Mouse (Mus musculus) stomach, embryonic 15.5 days (tissue): ENCODE results near the gene Sipa1l3. TPM values are rescaled to one million over a fixed set of nuclear protein-coding genes. Genes with fewer than 3 reads are reported as not detected.

Experiments
- ATAC-seq: fragments of 200-750 bp; cut with Nextera tagmentation; 2 replicates; pipeline ENCODE4 v1.8.0; 2017; ENCODE audit warnings: low read depth, moderate number of reproducible peaks, moderate TSS enrichment; ENCODE audit not compliant: insufficient read depth, low FRiP score
- H3K27ac ChIP-seq: fragments of 300-500 bp; sonication (generic); 2 replicates; pipeline ENCODE4 v1.5.1; 2015; ENCODE audit warnings: mild to moderate bottlenecking, inconsistent platforms
- H3K27me3 ChIP-seq: fragments of 300-500 bp; sonication (generic); replicated peaks from 2 replicates; pipeline ENCODE4 v1.6.1; 2015; ENCODE audit warnings: inconsistent platforms
- H3K36me3 ChIP-seq: fragments of 300-500 bp; sonication (generic); 2 replicates; pipeline ENCODE4 v1.6.1; 2015; ENCODE audit warnings: inconsistent platforms
- H3K4me1 ChIP-seq: fragments of 300-500 bp; sonication (generic); 2 replicates; pipeline ENCODE4 v1.6.1; 2015; ENCODE audit warnings: inconsistent platforms
- H3K4me2 ChIP-seq: fragments of 300-500 bp; sonication (generic); 2 replicates; pipeline ENCODE4 v1.6.1; 2015; ENCODE audit warnings: mild to moderate bottlenecking, inconsistent platforms
- H3K4me3 ChIP-seq: fragments of 300-500 bp; sonication (generic); replicated peaks from 2 replicates; pipeline ENCODE4 v1.5.1; 2015; ENCODE audit warnings: inconsistent platforms
- H3K9ac ChIP-seq: fragments of 300-500 bp; sonication (generic); 2 replicates; pipeline ENCODE4 v1.6.1; 2015; ENCODE audit warnings: inconsistent platforms
- H3K9me3 ChIP-seq: fragments of 300-500 bp; sonication (generic); 2 replicates; pipeline ENCODE4 v1.6.1; 2016; ENCODE audit warnings: inconsistent platforms
- WGBS: fragments of 180-500 bp; shearing (Covaris S2); methylation state at CpG from one replicate; pipeline ENCODE4 v1.1.7; 2015; 5-methylcytosine and 5-hydroxymethylcytosine counted together
- polyA plus RNA-seq: library from polyadenylated mRNA; unstranded; fragments of >200 nt; fragmentation: Nextera tagmentation; extraction: Ambion mirVana; gene quantifications from 2 replicates; pipeline ENCODE4 v1.2.1, GENCODE M21; 2015

Gene Sipa1l3
- polyA plus RNA-seq, 1 experiment from 2014 or later = 22.0 TPM

DNA sequence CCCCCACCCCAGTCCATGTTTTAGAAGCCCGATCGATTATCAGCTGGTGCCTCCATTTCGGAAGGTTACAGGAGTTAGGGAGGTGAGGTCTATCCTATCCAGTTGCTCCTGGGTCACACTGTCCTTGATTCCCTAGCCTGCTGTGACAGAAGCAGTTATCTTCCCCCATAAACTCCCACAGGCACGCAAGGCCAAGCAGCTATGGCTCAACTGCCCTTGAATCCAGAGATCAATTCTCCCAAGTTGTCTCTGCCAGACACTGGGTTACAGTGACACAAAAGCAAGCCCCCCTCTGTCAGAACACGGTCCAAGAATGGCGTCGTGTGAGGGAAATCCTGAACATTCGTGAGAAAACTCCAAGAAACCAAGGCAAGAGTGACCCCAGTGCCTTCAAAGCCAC lies 163.0 kb downstream of the Sipa1l3 start:
- ATAC-seq = no peak
- no peak overlapping the region for H3K4me3 ChIP-seq
- H3K9me3 ChIP-seq = no peaks in the 10 kb centered on the region
- H3K4me2 ChIP-seq = no peak overlapping the region
- H3K36me3 ChIP-seq = peaks cover 24% of the 10 kb centered on the region
- 88% methylated on average over 8 of the region's 8 CpGs for WGBS
- H3K9ac ChIP-seq = no peak overlapping the region
- H3K4me1 ChIP-seq = no peaks in the 10 kb centered on the region
- no peaks in the 10 kb centered on the region for H3K27me3 ChIP-seq
- no peak overlapping the region for H3K27ac ChIP-seq

DNA sequence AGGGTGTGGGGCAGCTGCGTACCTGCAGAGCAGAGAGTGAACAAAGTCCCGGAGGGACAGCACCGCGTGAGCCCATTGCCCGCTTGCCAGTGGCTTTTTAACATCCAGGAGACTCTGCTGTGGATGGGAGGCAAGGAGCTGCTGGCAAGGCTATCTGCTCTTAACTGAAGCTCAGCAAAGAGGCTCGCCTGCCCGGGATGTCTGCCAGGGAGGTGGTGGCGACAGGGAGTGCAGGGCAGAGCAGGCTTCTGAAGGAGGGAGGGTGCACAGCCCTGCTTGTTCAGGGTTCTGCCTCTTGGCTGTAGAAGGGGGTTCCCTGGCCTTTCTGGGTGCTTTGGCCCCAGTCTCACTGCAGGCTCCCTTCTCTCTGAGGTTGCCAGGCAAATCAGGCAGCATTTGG lies 164.3 kb downstream of the Sipa1l3 start:
- no peak overlapping the region for H3K4me2 ChIP-seq
- no peaks in the 10 kb centered on the region for H3K4me1 ChIP-seq
- no peak overlapping the region for H3K9ac ChIP-seq
- WGBS = 86% methylated on average over 8 of the region's 8 CpGs
- H3K36me3 ChIP-seq = peaks cover 36% of the 10 kb centered on the region
- no peak overlapping the region for H3K27ac ChIP-seq
- H3K9me3 ChIP-seq = no peaks in the 10 kb centered on the region
- no peaks in the 10 kb centered on the region for H3K27me3 ChIP-seq
- no peak overlapping the region for H3K4me3 ChIP-seq
- no peak for ATAC-seq

DNA sequence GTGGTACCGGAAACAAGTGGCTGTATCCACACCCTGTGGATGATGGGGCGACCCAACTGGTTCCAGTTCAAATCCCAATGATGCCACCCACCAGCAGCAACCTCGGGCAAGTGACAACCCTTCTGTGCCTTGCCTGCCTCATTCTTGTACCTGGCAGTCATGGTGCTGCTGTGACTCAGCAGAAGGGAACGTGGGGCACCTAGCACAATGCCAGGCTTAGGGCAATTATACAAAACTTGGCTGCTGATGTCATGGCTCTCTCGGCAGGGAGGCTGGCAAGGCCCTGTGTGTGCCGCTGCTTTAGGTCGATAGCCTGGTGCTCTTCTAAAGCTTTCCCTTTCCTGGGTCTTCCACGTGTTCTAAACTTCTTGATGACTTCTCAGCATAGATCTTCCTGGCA lies 166.2 kb downstream of the Sipa1l3 start:
- no peak for ATAC-seq
- Histone ChIP-seq H3K9ac (no peak overlapping the region), H3K4me1 (no peaks in the 10 kb centered on the region), H3K4me3 (no peak overlapping the region), H3K4me2 (no peak overlapping the region), H3K36me3 (peaks cover 44% of the 10 kb centered on the region), H3K9me3 (no peaks in the 10 kb centered on the region), H3K27me3 (no peaks in the 10 kb centered on the region), H3K27ac (no peak overlapping the region)
- WGBS = 91% methylated on average over 8 of the region's 8 CpGs

DNA sequence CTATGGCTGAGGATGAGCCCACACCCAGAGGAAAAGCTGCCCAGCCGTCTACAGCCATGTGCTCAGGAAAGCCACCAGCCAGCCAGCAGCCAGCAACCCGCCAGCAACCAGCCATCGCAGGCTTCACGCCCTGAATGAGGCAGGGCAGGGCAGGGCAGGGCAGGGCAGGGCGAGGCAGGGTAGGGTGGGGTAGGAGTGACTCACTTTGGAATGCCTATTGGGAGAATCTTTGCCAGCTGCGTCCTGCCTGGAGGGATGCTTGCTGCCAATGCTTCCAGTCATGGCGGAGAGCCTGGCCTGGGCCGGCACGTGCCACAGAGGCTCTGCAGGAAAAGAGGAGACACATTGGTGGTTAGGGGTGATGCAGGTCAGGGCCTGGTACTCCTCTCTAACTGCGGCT lies 168.0 kb downstream of the Sipa1l3 start:
- H3K27me3 ChIP-seq = no peaks in the 10 kb centered on the region
- H3K4me2 ChIP-seq = no peak overlapping the region
- H3K4me3 ChIP-seq = no peak overlapping the region
- H3K9me3 ChIP-seq = no peaks in the 10 kb centered on the region
- peaks cover 44% of the 10 kb centered on the region for H3K36me3 ChIP-seq
- 81% methylated on average over 10 of the region's 10 CpGs for WGBS
- no peak overlapping the region for H3K9ac ChIP-seq
- ATAC-seq = no peak
- no peak overlapping the region for H3K27ac ChIP-seq
- no peaks in the 10 kb centered on the region for H3K4me1 ChIP-seq

DNA sequence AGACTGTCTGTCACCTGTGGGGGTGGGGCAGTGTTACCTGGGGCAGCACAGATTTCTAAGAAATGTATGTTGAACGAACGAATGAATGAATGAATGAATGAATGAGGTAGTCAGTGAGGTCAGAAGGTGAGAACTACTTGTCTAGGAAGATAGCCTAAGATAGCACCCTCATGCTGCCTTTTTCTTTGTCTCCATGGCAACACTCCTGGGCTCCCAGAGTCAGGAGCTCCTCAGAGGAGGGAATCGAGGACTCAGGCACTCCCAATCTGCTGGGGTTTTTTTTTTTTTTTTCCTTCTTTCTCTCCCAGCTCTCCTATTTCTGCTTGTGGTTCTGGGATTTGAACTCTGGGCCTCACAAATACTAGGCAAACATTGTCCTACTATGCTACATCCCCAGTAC lies 172.2 kb downstream of the Sipa1l3 start:
- Histone ChIP-seq H3K4me3 (no peak overlapping the region), H3K27me3 (no peaks in the 10 kb centered on the region), H3K9me3 (no peaks in the 10 kb centered on the region), H3K4me2 (no peak overlapping the region), H3K27ac (no peak overlapping the region), H3K4me1 (no peaks in the 10 kb centered on the region), H3K9ac (no peak overlapping the region), H3K36me3 (peaks cover 37% of the 10 kb centered on the region)
- no peak for ATAC-seq
- 75% methylated on average over 3 of the region's 3 CpGs for WGBS

DNA sequence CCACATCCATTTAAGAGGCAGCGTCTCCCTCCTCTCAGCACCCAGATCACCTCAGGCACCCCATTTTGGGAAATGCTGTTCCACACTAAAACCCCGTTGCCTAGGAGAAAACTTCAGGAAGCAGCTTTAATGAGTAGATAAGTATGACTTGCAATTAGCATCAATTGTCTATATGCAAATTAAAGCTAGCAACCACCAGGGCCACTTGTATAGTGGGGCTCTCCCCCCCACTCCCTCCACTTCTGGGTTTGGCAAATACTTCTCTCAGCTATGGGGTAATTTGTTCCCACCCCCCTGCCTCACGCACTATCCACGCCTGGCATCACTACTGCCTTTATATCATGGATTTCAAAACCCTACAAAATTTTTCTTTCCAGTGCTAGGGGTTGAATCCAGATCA lies 172.9 kb downstream of the Sipa1l3 start:
- Histone ChIP-seq H3K9ac (no peak overlapping the region), H3K4me2 (no peak overlapping the region), H3K4me1 (no peaks in the 10 kb centered on the region), H3K36me3 (peaks cover 33% of the 10 kb centered on the region), H3K27ac (no peak overlapping the region), H3K27me3 (no peaks in the 10 kb centered on the region), H3K9me3 (no peaks in the 10 kb centered on the region), H3K4me3 (no peak overlapping the region)
- ATAC-seq = no peak
- 88% methylated on average over 4 of the region's 4 CpGs for WGBS

DNA sequence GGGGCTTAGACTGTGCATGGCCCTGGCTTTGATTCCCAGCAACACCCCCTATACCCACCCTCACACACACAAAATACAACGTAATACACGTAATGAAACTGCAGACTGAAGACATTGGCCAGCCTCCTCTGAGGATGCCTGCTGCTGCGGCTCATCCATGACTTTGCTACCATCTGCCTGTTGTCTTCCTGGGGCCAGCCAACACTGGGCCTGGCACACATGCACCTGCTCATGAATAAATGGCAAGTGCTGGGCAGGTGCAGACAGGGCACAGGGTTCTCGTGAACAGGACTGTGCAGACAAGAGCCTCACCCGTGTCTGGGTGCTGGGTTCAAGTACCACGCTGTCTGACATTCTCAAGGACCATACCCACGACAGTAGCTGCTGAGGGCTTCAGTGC lies 174.7 kb downstream of the Sipa1l3 start:
- no peak for ATAC-seq
- peaks cover 23% of the 10 kb centered on the region for H3K36me3 ChIP-seq
- no peaks in the 10 kb centered on the region for H3K9me3 ChIP-seq
- H3K9ac ChIP-seq = no peak overlapping the region
- 90% methylated on average over 7 of the region's 7 CpGs for WGBS
- H3K4me2 ChIP-seq = no peak overlapping the region
- H3K4me1 ChIP-seq = no peaks in the 10 kb centered on the region
- H3K4me3 ChIP-seq = no peak overlapping the region
- H3K27ac ChIP-seq = no peak overlapping the region
- no peaks in the 10 kb centered on the region for H3K27me3 ChIP-seq

DNA sequence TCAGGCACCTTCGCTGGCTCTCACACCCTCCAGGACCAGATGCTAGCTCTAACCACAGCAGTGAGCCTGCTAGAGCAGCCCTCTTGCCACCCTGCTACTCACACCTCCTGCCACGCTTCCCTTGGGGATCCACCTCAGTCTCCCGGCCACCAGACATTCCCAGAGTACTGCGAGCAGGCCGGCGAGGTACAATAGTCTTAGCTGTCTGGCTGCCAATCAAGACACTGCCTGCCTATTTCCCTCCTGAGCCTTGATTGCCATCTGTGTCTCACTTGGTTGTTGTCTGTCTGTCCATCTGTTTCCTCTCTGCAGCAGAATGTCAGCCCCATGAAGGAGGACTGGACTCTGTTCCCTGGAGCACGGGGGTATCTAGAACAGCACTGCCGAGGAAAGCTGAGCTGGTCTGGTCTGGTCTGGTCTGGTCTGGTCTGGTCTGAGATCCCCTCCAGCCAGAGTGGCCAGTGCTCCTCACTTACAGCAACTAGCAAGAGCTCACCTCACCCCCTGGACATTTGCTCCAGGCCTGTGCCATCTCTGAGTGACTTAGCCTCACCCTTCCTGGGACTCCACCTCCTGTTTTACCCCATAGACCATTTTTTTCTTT lies 175.8 kb downstream of the Sipa1l3 start:
- Histone ChIP-seq H3K9ac (no peak overlapping the region), H3K9me3 (no peaks in the 10 kb centered on the region), H3K27me3 (no peaks in the 10 kb centered on the region), H3K4me1 (no peaks in the 10 kb centered on the region), H3K36me3 (peaks cover 17% of the 10 kb centered on the region), H3K27ac (no peak overlapping the region; the same call in 1 of the 2 replicates), H3K4me2 (no peak overlapping the region), H3K4me3 (no peak overlapping the region)
- no peak for ATAC-seq
- 56% methylated on average over 8 of the region's 8 CpGs for WGBS

DNA sequence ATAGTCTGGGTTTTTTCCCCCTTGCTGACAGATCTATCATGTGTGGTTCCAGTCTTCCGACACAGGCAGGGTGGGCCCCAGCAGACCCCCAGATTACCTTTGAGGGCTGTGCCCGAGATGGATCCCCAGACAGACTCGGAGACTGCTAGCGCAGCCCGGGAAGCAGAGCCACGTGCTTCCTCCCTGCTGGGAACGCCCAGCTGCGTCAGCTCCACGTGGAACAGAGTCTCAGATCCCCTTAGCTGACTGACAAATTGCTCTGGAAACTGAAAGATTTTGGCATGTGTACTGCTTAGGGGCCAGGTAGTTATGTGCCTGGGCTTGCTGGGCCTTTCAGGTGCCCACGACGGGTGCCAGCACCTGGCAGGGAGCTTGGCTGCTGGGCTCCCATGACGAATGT lies 176.7 kb downstream of the Sipa1l3 start:
- 59% methylated on average over 12 of the region's 12 CpGs for WGBS
- no peak overlapping the region for H3K4me3 ChIP-seq
- H3K9ac ChIP-seq = no peak overlapping the region
- no peaks in the 10 kb centered on the region for H3K9me3 ChIP-seq
- ATAC-seq = no peak; the same call in 1 of the 2 replicates
- H3K36me3 ChIP-seq = peaks cover 14% of the 10 kb centered on the region
- no peak overlapping the region for H3K4me2 ChIP-seq
- H3K4me1 ChIP-seq = no peaks in the 10 kb centered on the region
- no peak overlapping the region for H3K27ac ChIP-seq
- no peaks in the 10 kb centered on the region for H3K27me3 ChIP-seq

DNA sequence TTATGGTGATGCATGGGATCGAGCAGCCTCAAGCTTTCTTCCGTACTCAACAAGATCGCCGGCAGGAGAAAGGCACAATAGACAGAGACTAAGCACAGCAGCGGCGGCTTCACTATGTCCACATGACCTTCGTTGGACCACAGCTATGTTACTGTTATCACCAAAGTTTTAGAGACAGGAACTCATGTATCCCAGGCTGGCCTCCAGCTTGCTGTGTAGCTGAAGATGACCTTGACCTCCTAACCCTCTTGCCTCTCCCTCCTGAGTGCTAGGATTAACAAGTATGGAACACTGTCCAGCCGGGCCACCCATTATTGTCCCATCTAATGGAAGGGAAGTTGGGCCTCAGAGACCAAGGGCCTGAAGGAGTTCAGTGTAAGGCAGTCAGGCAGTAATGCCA lies 177.6 kb downstream of the Sipa1l3 start:
- H3K9me3 ChIP-seq = no peaks in the 10 kb centered on the region
- H3K4me3 ChIP-seq = no peak overlapping the region
- no peak overlapping the region for H3K27ac ChIP-seq
- no peaks in the 10 kb centered on the region for H3K4me1 ChIP-seq
- no peak overlapping the region for H3K9ac ChIP-seq
- no peak overlapping the region for H3K4me2 ChIP-seq
- ATAC-seq = no peak
- no peaks in the 10 kb centered on the region for H3K27me3 ChIP-seq
- WGBS = 88% methylated on average over 8 of the region's 8 CpGs
- peaks cover 16% of the 10 kb centered on the region; the same call in 1 of the 2 replicates for H3K36me3 ChIP-seq

DNA sequence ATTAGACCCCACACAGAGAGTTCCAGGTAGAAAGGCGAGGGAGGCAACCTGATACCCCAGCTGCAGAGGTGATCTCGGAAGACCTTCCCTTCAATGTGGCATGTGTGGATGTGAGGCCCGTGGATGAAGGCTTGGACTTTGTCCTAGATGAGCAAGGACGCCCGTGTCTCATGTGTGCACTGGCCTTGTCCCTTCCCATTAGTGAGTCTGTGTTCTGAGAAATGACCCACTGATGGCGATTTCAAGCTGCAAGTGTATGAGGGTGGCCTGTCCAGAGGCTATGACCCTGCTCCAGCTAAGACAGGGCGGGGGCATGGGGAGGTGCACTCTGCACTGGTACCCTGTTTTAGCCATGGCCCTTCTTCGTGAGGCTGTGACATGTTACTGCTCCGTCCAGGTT lies 178.2 kb downstream of the Sipa1l3 start:
- Histone ChIP-seq H3K4me2 (no peak overlapping the region), H3K27ac (no peak overlapping the region), H3K9me3 (no peaks in the 10 kb centered on the region), H3K36me3 (peaks cover 16% of the 10 kb centered on the region; the same call in 1 of the 2 replicates), H3K4me1 (no peaks in the 10 kb centered on the region), H3K27me3 (no peaks in the 10 kb centered on the region), H3K4me3 (no peak overlapping the region), H3K9ac (no peak overlapping the region)
- 85% methylated on average over 9 of the region's 9 CpGs for WGBS
- no peak for ATAC-seq

DNA sequence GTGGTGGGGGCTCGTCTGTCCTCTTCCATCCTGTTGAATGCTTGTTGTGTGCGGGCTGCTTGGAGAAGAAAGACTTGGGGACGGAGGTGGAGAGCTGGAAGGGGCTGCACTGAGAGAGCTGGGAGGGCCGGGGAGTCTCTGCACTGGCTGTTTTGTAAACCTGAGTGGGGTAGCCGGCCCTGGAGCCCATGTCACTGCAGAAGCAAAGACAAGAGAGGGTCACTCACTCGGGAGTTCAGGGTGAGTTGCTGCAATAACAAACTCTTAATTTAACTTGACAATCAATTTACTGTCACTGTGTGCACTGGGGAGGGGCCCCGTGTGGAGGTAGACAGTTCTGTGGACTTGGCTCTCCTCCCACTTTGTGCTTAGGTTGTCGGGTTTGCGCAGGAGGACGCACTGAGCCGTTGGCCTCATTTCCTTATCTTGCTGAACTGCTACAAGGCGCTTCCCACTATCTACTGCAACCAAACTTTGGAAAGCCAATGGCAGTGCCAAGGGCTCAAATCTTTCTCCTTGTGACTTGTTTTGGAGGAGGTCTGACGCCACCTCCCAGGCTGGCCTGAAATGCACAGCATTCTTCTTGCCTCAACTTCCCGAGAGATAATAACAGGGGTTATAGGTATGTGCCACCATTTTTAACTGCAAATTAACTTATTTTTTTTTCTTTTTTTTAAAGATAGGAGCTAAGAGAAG lies 179.3 kb downstream of the Sipa1l3 start:
- ATAC-seq = peak; percentile 53; the same call in 1 of the 2 replicates
- Histone ChIP-seq H3K27me3 (no peaks in the 10 kb centered on the region), H3K27ac (no peak overlapping the region), H3K9ac (no peak overlapping the region), H3K4me3 (no peak overlapping the region), H3K9me3 (no peaks in the 10 kb centered on the region), H3K4me1 (no peaks in the 10 kb centered on the region), H3K36me3 (peaks cover 16% of the 10 kb centered on the region; the same call in 1 of the 2 replicates), H3K4me2 (no peak overlapping the region; the same call in 1 of the 2 replicates)
- 61% methylated on average over 14 of the region's 14 CpGs for WGBS
